Comparison of ENCODE assay signal across 11 mouse cellular contexts in the genomic region with DNA sequence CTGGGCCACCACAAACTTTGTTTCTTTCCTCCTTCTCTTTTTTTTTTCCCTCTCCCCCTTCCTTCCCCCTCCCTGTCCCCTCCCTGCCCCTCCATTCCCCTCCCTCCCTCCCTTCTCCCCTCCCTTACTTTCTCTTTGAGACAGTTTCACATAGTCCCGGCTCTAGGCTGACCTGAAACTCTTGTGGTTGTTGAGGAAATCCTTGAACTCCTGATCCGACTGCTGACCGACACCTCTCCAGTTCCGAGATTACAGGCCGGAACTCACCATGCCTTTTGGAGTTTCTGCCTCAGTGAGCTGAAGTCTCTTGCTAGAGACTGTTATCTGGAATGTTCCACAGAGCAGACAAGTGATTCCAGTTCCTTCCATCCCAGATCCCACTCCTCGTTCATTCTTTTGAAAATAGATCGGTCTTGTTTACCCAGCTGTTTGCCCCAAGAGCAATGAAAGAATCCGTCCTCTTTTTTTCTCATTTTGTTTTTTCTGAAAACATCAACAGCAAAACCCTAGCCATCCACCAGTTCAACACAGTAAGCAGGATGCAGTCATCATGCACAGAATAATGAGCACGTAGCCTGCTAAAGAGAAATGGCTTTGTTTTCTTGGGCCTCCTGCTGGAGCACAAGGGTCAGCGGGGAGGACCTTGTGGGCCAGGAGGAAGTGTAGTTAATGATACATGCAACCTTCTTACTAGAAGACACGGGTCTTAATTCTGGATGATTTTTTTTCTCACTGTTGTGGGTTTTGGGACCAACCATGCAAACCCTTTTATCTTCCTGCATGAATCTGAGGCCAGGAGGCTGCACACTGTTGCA. TPM values are rescaled to one million over a fixed set of nuclear protein-coding genes. Genes with fewer than 3 reads are reported as not detected.
DNase-seq lines count a peak whose midpoint lies in the region; ATAC-seq lines count a peak whose summit lies in the region.
"Had no signal": no experiment of that assay in that cellular context is flagged by ENCODE, and none has a peak within 500 bp of the region (broad histone marks: within the 10 kb centered on the region; RNA-seq: fewer than 3 reads in every experiment).

No protein-coding gene starts in this region.

- no peaks in the 10 kb centered on the region for H3K9me3 ChIP-seq in heart, embryonic 16.5 days (replicated peaks; ENCODE audit: control insufficient read depth, low read length)
- no peaks in the 10 kb centered on the region for H3K9me3 ChIP-seq in neural tube, embryonic 13.5 days
- no peaks in the 10 kb centered on the region for H3K9me3 ChIP-seq in kidney, embryonic 16.5 days (ENCODE audit: low read length)
- H3K9me3 ChIP-seq: limb, embryonic 15.5 days had no signal

- no peak overlapping the region for H3K4me3 ChIP-seq in heart, embryonic 16.5 days (ENCODE audit: low read length)
- H3K4me3 ChIP-seq in neural tube, embryonic 13.5 days: no peak overlapping the region
- H3K4me3 ChIP-seq in kidney, embryonic 16.5 days (ENCODE audit: low read length): no peak overlapping the region
- H3K4me3 ChIP-seq: limb, embryonic 15.5 days had no signal

- no peak overlapping the region for H3K9ac ChIP-seq in heart, embryonic 16.5 days (ENCODE audit: low read length)
- no peak overlapping the region for H3K9ac ChIP-seq in neural tube, embryonic 13.5 days
- peak overlapping the region; percentile 42 for H3K9ac ChIP-seq in kidney, embryonic 16.5 days (replicated peaks; ENCODE audit: low read length)
- H3K9ac ChIP-seq: limb, embryonic 15.5 days had no signal

- ATAC-seq in heart, embryonic 16.5 days (replicated peaks; ENCODE audit: extremely low read depth, insufficient read depth, low FRiP score): peak; percentile 42; the same call in 1 of the 2 replicates
- ATAC-seq in neural tube, embryonic 13.5 days (ENCODE audit: low read depth): no peak
- peak; percentile 90 for ATAC-seq in kidney, embryonic 16.5 days (ENCODE audit: low FRiP score, low TSS enrichment)

- no peaks in the 10 kb centered on the region for H3K27me3 ChIP-seq in heart, embryonic 16.5 days (ENCODE audit: control insufficient read depth, insufficient read depth, low read length)
- no peaks in the 10 kb centered on the region for H3K27me3 ChIP-seq in neural tube, embryonic 13.5 days
- no peaks in the 10 kb centered on the region for H3K27me3 ChIP-seq in kidney, embryonic 16.5 days (ENCODE audit: insufficient read depth, low read length)
- H3K27me3 ChIP-seq: limb, embryonic 15.5 days had no signal

- H3K4me2 ChIP-seq in heart, embryonic 16.5 days (ENCODE audit: low read depth, low read length): no peak overlapping the region
- no peak overlapping the region for H3K4me2 ChIP-seq in neural tube, embryonic 13.5 days
- H3K4me2 ChIP-seq in kidney, embryonic 16.5 days (replicated peaks; ENCODE audit: low read depth, low read length): peak overlapping the region; percentile 26
- H3K4me2 ChIP-seq: limb, embryonic 15.5 days had no signal

- DNase-seq in heart, adult 9 months (ENCODE audit: low spot score in 2 of 2): no peak
- DNase-seq in neural tube, embryonic 10.5 days (ENCODE audit: extremely low spot score, low spot score): no peak
- DNase-seq in T-cell, adult 2 months (ENCODE audit: low spot score): no peak
- DNase-seq in spleen, adult 12 weeks (ENCODE audit: low spot score): no peak
- DNase-seq: cerebellum, adult 9-10 months; lung, postnatal 4 days; retina, postnatal 1 day had no signal

- peaks cover 3% of the 10 kb centered on the region; the same call in 1 of the 2 replicates for H3K4me1 ChIP-seq in heart, embryonic 16.5 days (ENCODE audit: control insufficient read depth, insufficient read depth, low read length)
- no peaks in the 10 kb centered on the region for H3K4me1 ChIP-seq in neural tube, embryonic 13.5 days (replicated peaks)
- peaks cover 38% of the 10 kb centered on the region for H3K4me1 ChIP-seq in kidney, embryonic 16.5 days (ENCODE audit: insufficient read depth, low read length)
- H3K4me1 ChIP-seq: limb, embryonic 15.5 days had no signal

- WGBS in heart, embryonic 16.5 days: 44% methylated on average over 11 of the region's 11 CpGs
- 63% methylated on average over 11 of the region's 11 CpGs for WGBS in neural tube, embryonic 13.5 days
- 8% methylated on average over 11 of the region's 11 CpGs for WGBS in kidney, embryonic 16.5 days

- no peaks in the 10 kb centered on the region for H3K36me3 ChIP-seq in heart, embryonic 16.5 days (ENCODE audit: control insufficient read depth, insufficient read depth)
- no peaks in the 10 kb centered on the region for H3K36me3 ChIP-seq in neural tube, embryonic 13.5 days
- no peaks in the 10 kb centered on the region for H3K36me3 ChIP-seq in kidney, embryonic 16.5 days (ENCODE audit: insufficient read depth, low read length)
- H3K36me3 ChIP-seq: limb, embryonic 15.5 days had no signal

- peak overlapping the region; percentile 38; the same call in 1 of the 2 replicates for H3K27ac ChIP-seq in heart, embryonic 16.5 days (ENCODE audit: low read length)
- peak overlapping the region; percentile 42; the same call in 1 of the 2 replicates for H3K27ac ChIP-seq in neural tube, embryonic 13.5 days (replicated peaks)
- peak overlapping the region; percentile 95 for H3K27ac ChIP-seq in kidney, embryonic 16.5 days (ENCODE audit: low read length)
- H3K27ac ChIP-seq: limb, embryonic 15.5 days had no signal

RNA-seq across cellular contexts. Expression of gene Rcsd1, which starts 14.9 kb away (rescaled TPM):
- 99.3 and 111 TPM in 2 replicates for polyA plus RNA-seq in heart, embryonic 16.5 days (2015; fragmentation: Nextera tagmentation; extraction: Ambion mirVana)
- 12.4 and 13.5 TPM in 2 replicates for polyA plus RNA-seq in neural tube, embryonic 13.5 days (2015; fragmentation: Nextera tagmentation; extraction: Ambion mirVana)
- 54.9 and 61.4 TPM in 2 replicates for polyA plus RNA-seq in kidney, embryonic 16.5 days (2015; fragmentation: Nextera tagmentation; extraction: Ambion mirVana)

RNA-seq across cellular contexts. Expression of gene Creg1, which starts 39.1 kb away (rescaled TPM):
- 69.8 and 73.2 TPM in 2 replicates for polyA plus RNA-seq in heart, embryonic 16.5 days (2015; fragmentation: Nextera tagmentation; extraction: Ambion mirVana)
- polyA plus RNA-seq in neural tube, embryonic 13.5 days (2015; fragmentation: Nextera tagmentation; extraction: Ambion mirVana): 32.9 and 37.0 TPM in 2 replicates
- polyA plus RNA-seq in kidney, embryonic 16.5 days (2015; fragmentation: Nextera tagmentation; extraction: Ambion mirVana): 62.2 and 63.5 TPM in 2 replicates

Comparison
In these comparisons a context has a peak if more than half of its experiments do, and no peak if none do; other contexts are left out.
1. H3K27ac ChIP-seq: peak in every context shown above with its lines; median percentile 95 in kidney, embryonic 16.5 days; 42 in neural tube, embryonic 13.5 days; 38 in heart, embryonic 16.5 days.